Mouse (Mus musculus) cerebellum, adult 2 months (tissue): ENCODE results near the gene Chchd6.

Experiments
- CTCF ChIP-seq: fragments of 200-500 bp; IDR thresholded peaks from 2 replicates; pipeline ENCODE4 v1.5.1; 2011; ENCODE audit warnings: low read depth, mild to moderate bottlenecking, control low read depth, low read length, moderate library complexity, borderline replicate concordance; ENCODE audit not compliant: insufficient read depth
- POLR2A ChIP-seq: fragments of 200-500 bp; IDR thresholded peaks from 2 replicates; pipeline ENCODE4 v1.6.1; 2011; ENCODE audit warnings: low read length, control low read depth, borderline replicate concordance; ENCODE audit not compliant: insufficient read depth

- TF ChIP-seq POLR2A (no peak), CTCF (no peak)
Observed at GRCm38 (mm10) chr6:89524766-89525165, 70.7 kb downstream of the Chchd6 start.
